Mouse (Mus musculus) kidney, postnatal 0 days (tissue): ENCODE results near the gene Mef2d. TPM values are rescaled to one million over a fixed set of nuclear protein-coding genes. Genes with fewer than 3 reads are reported as not detected.

ENCODE experiments used
- ATAC-seq: fragments of 200-750 bp; cut with Nextera tagmentation; replicated peaks from 2 replicates; pipeline ENCODE4 v1.8.0; 2017; ENCODE audit warnings: low read depth, moderate number of reproducible peaks, moderate TSS enrichment, moderate library complexity; ENCODE audit not compliant: low FRiP score
- DNase-seq: peaks from one replicate; pipeline ENCODE4 v3.0.0-alpha.2; 2016; ENCODE audit warnings: low spot score
- H3K27ac ChIP-seq: fragments of 300-500 bp; sonication (generic); 2 replicates; pipeline ENCODE4 v1.5.1; 2014; ENCODE audit warnings: mild to moderate bottlenecking
- H3K27me3 ChIP-seq: fragments of 300-500 bp; sonication (generic); 2 replicates; pipeline ENCODE4 v1.6.1; 2014; ENCODE audit warnings: low read length, mixed read lengths; ENCODE audit not compliant: insufficient read depth
- H3K36me3 ChIP-seq: fragments of 300-500 bp; sonication (generic); 2 replicates; pipeline ENCODE4 v1.6.1; 2014; ENCODE audit warnings: low read length, mixed read lengths; ENCODE audit not compliant: insufficient read depth
- H3K4me1 ChIP-seq: fragments of 300-500 bp; sonication (generic); replicated peaks from 2 replicates; pipeline ENCODE4 v1.6.1; 2014; ENCODE audit warnings: antibody characterized with exemption, low read length, mixed read lengths; ENCODE audit not compliant: insufficient read depth
- H3K4me2 ChIP-seq: fragments of 300-500 bp; sonication (generic); 2 replicates; pipeline ENCODE4 v1.6.1; 2014; ENCODE audit warnings: mild to moderate bottlenecking, low read length, moderate library complexity, mixed read lengths
- H3K4me3 ChIP-seq: fragments of 300-500 bp; sonication (generic); replicated peaks from 2 replicates; pipeline ENCODE4 v1.5.1; 2014; ENCODE audit warnings: low read depth, low read length
- H3K9ac ChIP-seq: fragments of 300-500 bp; sonication (generic); 2 replicates; pipeline ENCODE4 v1.6.1; 2014; ENCODE audit warnings: low read depth, low read length
- H3K9me3 ChIP-seq: fragments of 300-500 bp; sonication (generic); replicated peaks from 2 replicates; pipeline ENCODE4 v1.6.1; 2016; ENCODE audit warnings: low read length, inconsistent platforms, mixed read lengths
- CTCF ChIP-seq: IDR thresholded peaks from 2 replicates; pipeline ENCODE4 v1.5.1; 2016; ENCODE audit warnings: antibody characterized with exemption, low read depth, mild to moderate bottlenecking, moderate library complexity
- WGBS: fragments of 180-500 bp; shearing (Covaris S2); extraction: QIAGEN DNeasy Blood & Tissue Kit; methylation state at CpG from one replicate; pipeline ENCODE4 v1.1.7; 2014; 5-methylcytosine and 5-hydroxymethylcytosine counted together
- polyA plus RNA-seq: library from polyadenylated mRNA; unstranded; fragments of >200 nt; fragmentation: Nextera tagmentation; extraction: Ambion mirVana; gene quantifications from 2 replicates; pipeline ENCODE4 v1.2.1, GENCODE M21; 2015

The Mef2d gene
- polyA plus RNA-seq, 1 experiment from 2014 or later = 16.2 TPM

GRCm38 (mm10) chr3:88200972-88201330 lies 58.8 kb downstream of the Mef2d start:
- Histone ChIP-seq H3K27me3 (peaks cover 80% of the 10 kb centered on the region), H3K4me2 (peak overlapping the region; percentile 51), H3K27ac (no peak overlapping the region), H3K36me3 (no peaks in the 10 kb centered on the region), H3K4me3 (peak overlapping the region; percentile 31), H3K9me3 (no peaks in the 10 kb centered on the region), H3K9ac (no peak overlapping the region), H3K4me1 (peaks cover 10% of the 10 kb centered on the region; the same call in 1 of the 2 replicates)
- TF ChIP-seq CTCF = no peak
- WGBS = 1% methylated on average over 37 of the region's 37 CpGs
- no peak for DNase-seq
- no peak for ATAC-seq

- Histone ChIP-seq H3K4me1 (peaks cover 10% of the 10 kb centered on the region; the same call in 1 of the 2 replicates), H3K9me3 (no peaks in the 10 kb centered on the region), H3K4me2 (no peak overlapping the region), H3K36me3 (no peaks in the 10 kb centered on the region), H3K27ac (no peak overlapping the region), H3K9ac (no peak overlapping the region), H3K4me3 (no peak overlapping the region), H3K27me3 (peaks cover 84% of the 10 kb centered on the region)
- no peak for ATAC-seq
- WGBS = 16% methylated on average over 5 of the region's 5 CpGs
- DNase-seq = no peak
- TF ChIP-seq CTCF = no peak
Observed at GRCm38 (mm10) chr3:88201640-88202039, 59.5 kb downstream of the Mef2d start.

- Histone ChIP-seq H3K4me3 (no peak overlapping the region), H3K4me1 (peaks cover 10% of the 10 kb centered on the region; the same call in 1 of the 2 replicates), H3K27ac (no peak overlapping the region), H3K4me2 (no peak overlapping the region), H3K9ac (no peak overlapping the region), H3K27me3 (peaks cover 89% of the 10 kb centered on the region), H3K9me3 (no peaks in the 10 kb centered on the region), H3K36me3 (no peaks in the 10 kb centered on the region)
- TF ChIP-seq CTCF = no peak
- DNase-seq (no peak), ATAC-seq (no peak)
- WGBS = 4% methylated on average over 6 of the region's 6 CpGs
Observed at GRCm38 (mm10) chr3:88202986-88203385, 60.8 kb downstream of the Mef2d start.

- H3K9me3 ChIP-seq = no peaks in the 10 kb centered on the region
- no peak overlapping the region for H3K4me3 ChIP-seq
- ATAC-seq = no peak
- no peak overlapping the region for H3K4me2 ChIP-seq
- no peak overlapping the region for H3K27ac ChIP-seq
- peaks cover 10% of the 10 kb centered on the region; the same call in 1 of the 2 replicates for H3K4me1 ChIP-seq
- no peak overlapping the region for H3K9ac ChIP-seq
- H3K27me3 ChIP-seq = peaks cover 93% of the 10 kb centered on the region
- 12% methylated on average over 5 of the region's 5 CpGs for WGBS
- no peak for TF ChIP-seq CTCF
- DNase-seq = no peak
- no peaks in the 10 kb centered on the region for H3K36me3 ChIP-seq
Observed at GRCm38 (mm10) chr3:88203456-88203855, 61.3 kb downstream of the Mef2d start.

- H3K4me3 ChIP-seq = no peak overlapping the region
- ATAC-seq = no peak
- H3K4me2 ChIP-seq = no peak overlapping the region
- H3K36me3 ChIP-seq = no peaks in the 10 kb centered on the region
- no peak overlapping the region for H3K9ac ChIP-seq
- H3K4me1 ChIP-seq = peaks cover 10% of the 10 kb centered on the region; the same call in 1 of the 2 replicates
- H3K27ac ChIP-seq = no peak overlapping the region
- WGBS = 2% methylated on average over 7 of the region's 7 CpGs
- H3K27me3 ChIP-seq = peaks cover 95% of the 10 kb centered on the region
- H3K9me3 ChIP-seq = no peaks in the 10 kb centered on the region
- DNase-seq = no peak
- TF ChIP-seq CTCF = no peak
Observed at GRCm38 (mm10) chr3:88203999-88204700, 62.0 kb downstream of the Mef2d start.

GRCm38 (mm10) chr3:88204751-88205150 lies 62.6 kb downstream of the Mef2d start:
- H3K9me3 ChIP-seq = no peaks in the 10 kb centered on the region
- ATAC-seq (no peak), DNase-seq (no peak)
- 10% methylated on average over 1 of the region's 1 CpGs for WGBS
- no peak overlapping the region for H3K27ac ChIP-seq
- H3K27me3 ChIP-seq = peaks cover 96% of the 10 kb centered on the region
- no peaks in the 10 kb centered on the region for H3K36me3 ChIP-seq
- H3K9ac ChIP-seq = no peak overlapping the region
- no peak for TF ChIP-seq CTCF
- no peak overlapping the region for H3K4me2 ChIP-seq
- no peak overlapping the region for H3K4me3 ChIP-seq
- peaks cover 10% of the 10 kb centered on the region; the same call in 1 of the 2 replicates for H3K4me1 ChIP-seq
